Mouse (Mus musculus) spleen, adult 2 months (tissue): ENCODE data around the gene Tmem223. TPM values are rescaled to one million over a fixed set of nuclear protein-coding genes. Genes with fewer than 3 reads are reported as not detected.

Source experiments
- DNase-seq, 2 experiments: peaks; one replicate each; pipeline versions ENCODE4 v3.0.0 to v3.0.0-alpha.2; 2012 to 2021; ENCODE audit warnings: low spot score in 2 of 2, low read depth in 1 of 2
- H3K27ac ChIP-seq: fragments of 200-500 bp; 2 replicates; pipeline ENCODE4 v1.5.1; 2012; ENCODE audit warnings: low read length, inconsistent platforms; ENCODE audit not compliant: insufficient read depth
- H3K27me3 ChIP-seq: fragments of 200-500 bp; 2 replicates; pipeline ENCODE4 v1.6.1; 2012; ENCODE audit warnings: mild to moderate bottlenecking, moderate library complexity, low read length, inconsistent platforms; ENCODE audit not compliant: control insufficient read depth, insufficient read depth
- H3K36me3 ChIP-seq: fragments of 200-500 bp; 2 replicates; pipeline ENCODE4 v1.6.1; 2012; ENCODE audit warnings: mild to moderate bottlenecking, low read length, inconsistent platforms; ENCODE audit not compliant: control insufficient read depth, insufficient read depth
- H3K4me1 ChIP-seq: fragments of 200-500 bp; 2 replicates; pipeline ENCODE4 v1.6.1; 2011; ENCODE audit warnings: inconsistent platforms; ENCODE audit not compliant: control insufficient read depth, insufficient read depth, insufficient read length
- H3K4me3 ChIP-seq: fragments of 200-500 bp; 2 replicates; pipeline ENCODE4 v1.5.1; 2011; ENCODE audit warnings: mild to moderate bottlenecking, inconsistent platforms; ENCODE audit not compliant: insufficient read depth, insufficient read length; ENCODE audit errors: extremely low read depth
- CTCF ChIP-seq: fragments of 200-500 bp; IDR thresholded peaks from 2 replicates; pipeline ENCODE4 v1.5.1; 2011; ENCODE audit warnings: mild to moderate bottlenecking, inconsistent platforms; ENCODE audit not compliant: insufficient read depth, insufficient read length, insufficient replicate concordance; ENCODE audit errors: extremely low read depth
- POLR2A ChIP-seq: fragments of 200-500 bp; IDR thresholded peaks from 2 replicates; pipeline ENCODE4 v1.6.1; 2011; ENCODE audit warnings: low read depth, low read length, inconsistent platforms
- WGBS: fragments of 180-500 bp; shearing (Covaris S2); methylation state at CpG from one replicate; pipeline ENCODE4 v1.1.7; 2018; 5-methylcytosine and 5-hydroxymethylcytosine counted together
- polyA plus RNA-seq: library from polyadenylated mRNA; depleted of rRNA; stranded (reverse); fragments of >200 nt; gene quantifications from 2 replicates; pipeline ENCODE4 v1.2.3, GENCODE M21; 2012

Tmem223 gene
- polyA plus RNA-seq, 1 experiment = 86.1 TPM

- Histone ChIP-seq H3K36me3 (peaks cover 12% of the 10 kb centered on the region), H3K27ac (no peak overlapping the region), H3K4me3 (no peak overlapping the region), H3K27me3 (no peaks in the 10 kb centered on the region), H3K4me1 (peaks cover 2% of the 10 kb centered on the region; the same call in 1 of the 2 replicates)
- TF ChIP-seq CTCF = no peak
- no peak for TF ChIP-seq POLR2A
- DNase-seq = no peak
Observed at GRCm38 (mm10) chr19:8798947-8799315, 28.1 kb downstream of the Tmem223 start.

- TF ChIP-seq CTCF = no peak
- peak; percentile 67 for TF ChIP-seq POLR2A
Observed at GRCm38 (mm10) chr19:8802130-8802821, 31.5 kb downstream of the Tmem223 start, which contains the start of gene Zbtb3. TSS of gene Zbtb3 (plus strand) at chr19:8802555.

DNA sequence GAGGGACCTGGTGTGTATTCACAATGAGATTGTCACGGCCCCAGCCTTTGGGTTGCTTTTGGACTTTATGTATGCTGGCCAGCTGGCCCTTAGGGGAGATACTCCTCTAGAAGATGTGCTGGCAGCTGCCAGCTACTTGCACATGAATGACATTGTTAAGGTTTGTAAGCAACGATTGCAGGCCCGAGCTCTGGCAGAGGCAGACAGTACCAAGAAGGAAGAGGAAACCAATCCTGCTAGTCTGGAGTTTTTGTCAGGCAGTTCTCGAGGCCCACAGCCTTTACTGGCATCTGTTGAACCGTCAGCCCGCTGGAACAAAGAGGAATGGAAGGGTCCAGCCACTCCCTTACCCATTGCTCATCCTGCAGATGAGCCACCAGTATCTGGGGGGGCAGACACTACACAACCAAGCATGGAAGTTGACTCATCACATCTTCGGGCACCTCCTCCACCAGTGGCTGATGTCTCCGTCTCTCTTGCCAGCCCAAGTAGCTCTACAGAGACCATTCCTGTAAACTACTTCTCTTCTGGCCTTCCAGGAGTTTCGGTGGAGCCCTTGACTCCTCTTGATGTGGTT is 32.5 kb downstream of the Tmem223 start:
- TF ChIP-seq CTCF (no peak), POLR2A (no peak)
- no peaks in the 10 kb centered on the region for H3K27me3 ChIP-seq
- H3K4me1 ChIP-seq = peaks cover 3% of the 10 kb centered on the region
- DNase-seq = no peak
- peaks cover 3% of the 10 kb centered on the region; the same call in 1 of the 2 replicates for H3K36me3 ChIP-seq
- H3K4me3 ChIP-seq = no peak overlapping the region
- 81% methylated on average over 9 of the region's 9 CpGs for WGBS
- H3K27ac ChIP-seq = no peak overlapping the region

More at GRCm38 (mm10) chr19:8802130-8802821, 31.5 kb downstream of the Tmem223 start, which contains the start of gene Zbtb3:
- DNase-seq = peak; percentile 91 to 96
- peaks cover 3% of the 10 kb centered on the region for H3K4me1 ChIP-seq
- H3K27me3 ChIP-seq = no peaks in the 10 kb centered on the region
- peak within 1 kb of the TSS; percentile 76 for H3K27ac ChIP-seq
- peak within 1 kb of the TSS; percentile 79 for H3K4me3 ChIP-seq
- peaks cover 2% of the 10 kb centered on the region; the same call in 1 of the 2 replicates for H3K36me3 ChIP-seq
- under 1% methylated on average over 30 of the region's 30 CpGs for WGBS

- Histone ChIP-seq H3K4me1 (peaks cover 3% of the 10 kb centered on the region), H3K36me3 (peaks cover 5% of the 10 kb centered on the region; the same call in 1 of the 2 replicates), H3K27ac (no peak overlapping the region), H3K27me3 (no peaks in the 10 kb centered on the region), H3K4me3 (no peak overlapping the region)
- TF ChIP-seq POLR2A = no peak
- TF ChIP-seq CTCF = no peak
- 80% methylated on average over 11 of the region's 11 CpGs for WGBS
- no peak for DNase-seq
Observed at GRCm38 (mm10) chr19:8803879-8804660, 33.3 kb downstream of the Tmem223 start.

- Histone ChIP-seq H3K27me3 (no peaks in the 10 kb centered on the region), H3K4me3 (peak overlapping the region; percentile 17; the same call in 1 of the 2 replicates), H3K36me3 (peaks cover 18% of the 10 kb centered on the region), H3K27ac (peak overlapping the region; percentile 91), H3K4me1 (peaks cover 5% of the 10 kb centered on the region)
- DNase-seq = peak in 1 of 2 experiments; percentile 12
- TF ChIP-seq POLR2A (no peak), CTCF (no peak)
- 65% methylated on average over 5 of the region's 5 CpGs for WGBS
Observed at GRCm38 (mm10) chr19:8806810-8807209, 36.0 kb downstream of the Tmem223 start.

GRCm38 (mm10) chr19:8815812-8816211 is 45.0 kb downstream of the Tmem223 start:
- no peak for TF ChIP-seq CTCF
- peaks cover 3% of the 10 kb centered on the region for H3K4me1 ChIP-seq
- WGBS = 89% methylated on average over 11 of the region's 11 CpGs
- H3K27ac ChIP-seq = no peak overlapping the region
- H3K36me3 ChIP-seq = peaks cover 18% of the 10 kb centered on the region
- H3K4me3 ChIP-seq = no peak overlapping the region
- no peak for DNase-seq
- no peaks in the 10 kb centered on the region for H3K27me3 ChIP-seq

- DNase-seq = no peak
- WGBS = 77% methylated on average over 3 of the region's 3 CpGs
- H3K4me3 ChIP-seq = no peak overlapping the region
- peaks cover 13% of the 10 kb centered on the region; the same call in 1 of the 2 replicates for H3K36me3 ChIP-seq
- no peak for TF ChIP-seq CTCF
- no peak for TF ChIP-seq POLR2A
- no peaks in the 10 kb centered on the region for H3K27me3 ChIP-seq
- H3K4me1 ChIP-seq = peaks cover 5% of the 10 kb centered on the region
- no peak overlapping the region for H3K27ac ChIP-seq
Observed at GRCm38 (mm10) chr19:8817001-8817400, 46.2 kb downstream of the Tmem223 start.
